Mouse (Mus musculus) liver, adult 2 months (tissue): Measurements from ENCODE around the gene Snx27.

Experiments
- CTCF ChIP-seq: fragments of 200-500 bp; IDR thresholded peaks from 2 replicates; pipeline ENCODE4 v1.5.1; 2011; ENCODE audit warnings: low read depth, low read length, control low read depth
- POLR2A ChIP-seq: fragments of 200-500 bp; IDR thresholded peaks from 2 replicates; pipeline ENCODE4 v1.6.1; 2011; ENCODE audit warnings: low read length, control low read depth; ENCODE audit not compliant: insufficient read depth; ENCODE audit errors: extremely low read depth

GRCm38 (mm10) chr3:94459834-94460233 lies 122.7 kb downstream of the Snx27 start:
- TF ChIP-seq CTCF: no peak
- no peak for TF ChIP-seq POLR2A
